Mouse (Mus musculus) forebrain, embryonic 10.5 days (tissue): ENCODE data around the gene Slc22a15. TPM values are rescaled to one million over a fixed set of nuclear protein-coding genes. Genes with fewer than 3 reads are reported as not detected.
A peak's percentile ranks its signal among the peaks of the same experiment; 100 is the strongest.

ENCODE experiments used
- DNase-seq: peaks from one replicate; pipeline ENCODE4 v3.0.0-alpha.2; 2017; ENCODE audit warnings: low spot score; ENCODE audit errors: extremely low spot score
- H3K27ac ChIP-seq: fragments of 300-500 bp; sonication (generic); 2 replicates; pipeline ENCODE4 v1.5.1; 2016; ENCODE audit warnings: mild to moderate bottlenecking
- H3K27me3 ChIP-seq: fragments of 300-500 bp; sonication (generic); 2 replicates; pipeline ENCODE4 v1.6.1; 2016; ENCODE audit warnings: mild to moderate bottlenecking; ENCODE audit not compliant: poor library complexity, severe bottlenecking
- H3K36me3 ChIP-seq: fragments of 300-500 bp; sonication (generic); replicated peaks from 2 replicates; pipeline ENCODE4 v1.6.1; 2016; ENCODE audit warnings: mild to moderate bottlenecking, moderate library complexity
- H3K4me1 ChIP-seq: fragments of 300-500 bp; sonication (generic); 2 replicates; pipeline ENCODE4 v1.6.1; 2016
- H3K4me3 ChIP-seq: fragments of 300-500 bp; sonication (generic); 2 replicates; pipeline ENCODE4 v1.5.1; 2016; ENCODE audit warnings: mild to moderate bottlenecking, moderate library complexity
- H3K9me3 ChIP-seq: fragments of 300-500 bp; sonication (generic); 2 replicates; pipeline ENCODE4 v1.6.1; 2016; ENCODE audit warnings: mild to moderate bottlenecking, moderate library complexity
- WGBS: fragments of 180-500 bp; shearing (Covaris S2); methylation state at CpG from one replicate; pipeline ENCODE4 v1.1.7; 2016; 5-methylcytosine and 5-hydroxymethylcytosine counted together
- polyA plus RNA-seq: library from polyadenylated mRNA; unstranded; fragments of >200 nt; fragmentation: Nextera tagmentation; extraction: Ambion mirVana; gene quantifications from 2 replicates; pipeline ENCODE4 v1.2.1, GENCODE M21; 2016

Gene Slc22a15
- polyA plus RNA-seq, 1 experiment from 2014 or later, result 3.7 TPM

- no peaks in the 10 kb centered on the region for H3K36me3 ChIP-seq
- no peaks in the 10 kb centered on the region for H3K9me3 ChIP-seq
- WGBS, result 86% methylated on average over 3 of the region's 3 CpGs
Observed at GRCm38 (mm10) chr3:101939865-101940264, 15.6 kb upstream of the Slc22a15 start.

GRCm38 (mm10) chr3:101939152-101939551, 14.9 kb upstream of the Slc22a15 start:
- H3K27ac ChIP-seq, result no peak overlapping the region
- no peak for DNase-seq
- no peaks in the 10 kb centered on the region for H3K9me3 ChIP-seq
- H3K4me1 ChIP-seq, result peaks cover 6% of the 10 kb centered on the region; the same call in 1 of the 2 replicates
- no peaks in the 10 kb centered on the region for H3K36me3 ChIP-seq
- H3K4me3 ChIP-seq, result no peak overlapping the region
- H3K27me3 ChIP-seq, result no peaks in the 10 kb centered on the region
- 79% methylated on average over 7 of the region's 7 CpGs for WGBS

More at GRCm38 (mm10) chr3:101939865-101940264, 15.6 kb upstream of the Slc22a15 start:
- Histone ChIP-seq H3K27me3 (no peaks in the 10 kb centered on the region), H3K4me3 (no peak overlapping the region), H3K27ac (no peak overlapping the region), H3K4me1 (peaks cover 7% of the 10 kb centered on the region; the same call in 1 of the 2 replicates)
- no peak for DNase-seq

DNA sequence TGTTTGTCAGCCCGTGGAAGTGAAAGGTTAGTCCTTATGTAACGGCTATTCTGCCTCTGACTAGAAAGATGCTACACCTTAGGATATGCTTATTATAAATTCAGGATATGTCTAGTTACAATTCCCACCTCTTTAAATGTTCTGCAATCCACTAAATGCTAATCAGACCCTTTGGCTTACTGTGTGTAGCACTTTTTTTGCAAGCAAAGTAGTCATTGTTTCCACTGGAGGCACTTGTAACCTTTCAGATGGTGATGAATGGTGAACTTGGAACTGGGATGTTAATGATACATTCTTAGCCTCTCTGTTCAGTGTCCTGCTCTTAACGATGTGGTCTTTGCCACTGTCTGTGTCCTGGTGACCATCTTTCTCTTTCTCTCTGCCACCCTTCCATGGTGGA, 12.1 kb upstream of the Slc22a15 start:
- 75% methylated on average over 3 of the region's 3 CpGs for WGBS
- Histone ChIP-seq H3K27me3 (no peaks in the 10 kb centered on the region), H3K36me3 (no peaks in the 10 kb centered on the region), H3K27ac (no peak overlapping the region), H3K4me1 (peaks cover 9% of the 10 kb centered on the region; the same call in 1 of the 2 replicates), H3K4me3 (no peak overlapping the region), H3K9me3 (no peaks in the 10 kb centered on the region)
- DNase-seq, result no peak

- no peak for DNase-seq
- Histone ChIP-seq H3K9me3 (no peaks in the 10 kb centered on the region), H3K27me3 (no peaks in the 10 kb centered on the region), H3K4me1 (peaks cover 30% of the 10 kb centered on the region), H3K27ac (no peak overlapping the region), H3K36me3 (no peaks in the 10 kb centered on the region), H3K4me3 (no peak overlapping the region)
- 92% methylated on average over 2 of the region's 2 CpGs for WGBS
Observed at GRCm38 (mm10) chr3:101933820-101934219, 9.6 kb upstream of the Slc22a15 start.

GRCm38 (mm10) chr3:101929105-101929876, 5.0 kb upstream of the Slc22a15 start:
- Histone ChIP-seq H3K36me3 (no peaks in the 10 kb centered on the region), H3K27me3 (peaks cover 11% of the 10 kb centered on the region), H3K4me3 (no peak overlapping the region), H3K9me3 (no peaks in the 10 kb centered on the region), H3K27ac (no peak overlapping the region), H3K4me1 (peaks cover 39% of the 10 kb centered on the region)
- no peak for DNase-seq
- 45% methylated on average over 4 of the region's 4 CpGs for WGBS

GRCm38 (mm10) chr3:101926636-101927035, 2.4 kb upstream of the Slc22a15 start:
- no peak for DNase-seq
- H3K9me3 ChIP-seq, result no peaks in the 10 kb centered on the region
- H3K27ac ChIP-seq, result no peak overlapping the region
- no peaks in the 10 kb centered on the region for H3K36me3 ChIP-seq
- H3K27me3 ChIP-seq, result peaks cover 33% of the 10 kb centered on the region
- peaks cover 48% of the 10 kb centered on the region for H3K4me1 ChIP-seq
- no peak overlapping the region for H3K4me3 ChIP-seq

GRCm38 (mm10) chr3:101925663-101926062, 1.4 kb upstream of the Slc22a15 start:
- H3K27me3 ChIP-seq, result peaks cover 33% of the 10 kb centered on the region
- no peak overlapping the region for H3K4me3 ChIP-seq
- H3K27ac ChIP-seq, result peak overlapping the region; percentile 48
- H3K36me3 ChIP-seq, result no peaks in the 10 kb centered on the region
- H3K4me1 ChIP-seq, result peaks cover 42% of the 10 kb centered on the region
- WGBS, result 81% methylated on average over 1 of the region's 1 CpGs
- H3K9me3 ChIP-seq, result no peaks in the 10 kb centered on the region
- no peak for DNase-seq

DNA sequence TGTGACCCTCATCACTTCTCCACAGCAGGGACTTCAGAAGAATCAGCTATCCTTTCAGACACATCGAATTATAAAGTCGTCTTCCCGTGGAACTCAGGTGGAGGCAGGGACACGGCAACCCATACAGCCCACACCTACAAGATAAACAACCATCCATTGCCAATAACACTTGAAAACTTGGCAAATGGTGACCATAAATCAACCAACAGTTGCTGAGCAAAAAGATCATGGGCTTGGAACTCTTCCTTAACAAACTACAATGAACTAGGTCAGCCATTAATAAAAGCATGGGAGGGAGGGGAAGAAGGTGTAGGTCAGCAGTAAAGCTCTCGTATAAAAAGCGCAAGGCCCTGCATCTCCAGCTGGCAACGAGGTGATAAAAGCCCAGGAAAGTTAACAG, 1.9 kb downstream of the Slc22a15 start:
- Histone ChIP-seq H3K4me3 (no peak overlapping the region), H3K27ac (no peak overlapping the region), H3K9me3 (no peaks in the 10 kb centered on the region), H3K4me1 (peaks cover 30% of the 10 kb centered on the region), H3K27me3 (peaks cover 33% of the 10 kb centered on the region), H3K36me3 (no peaks in the 10 kb centered on the region)
- no peak for DNase-seq
- WGBS, result 89% methylated on average over 7 of the region's 7 CpGs

GRCm38 (mm10) chr3:101918526-101918925, 5.7 kb downstream of the Slc22a15 start:
- Histone ChIP-seq H3K4me1 (peaks cover 7% of the 10 kb centered on the region), H3K4me3 (no peak overlapping the region), H3K9me3 (no peaks in the 10 kb centered on the region), H3K27me3 (peaks cover 16% of the 10 kb centered on the region), H3K36me3 (peaks cover 4% of the 10 kb centered on the region; the same call in 1 of the 2 replicates), H3K27ac (no peak overlapping the region)
- no peak for DNase-seq
- WGBS, result 97% methylated on average over 3 of the region's 3 CpGs

DNA sequence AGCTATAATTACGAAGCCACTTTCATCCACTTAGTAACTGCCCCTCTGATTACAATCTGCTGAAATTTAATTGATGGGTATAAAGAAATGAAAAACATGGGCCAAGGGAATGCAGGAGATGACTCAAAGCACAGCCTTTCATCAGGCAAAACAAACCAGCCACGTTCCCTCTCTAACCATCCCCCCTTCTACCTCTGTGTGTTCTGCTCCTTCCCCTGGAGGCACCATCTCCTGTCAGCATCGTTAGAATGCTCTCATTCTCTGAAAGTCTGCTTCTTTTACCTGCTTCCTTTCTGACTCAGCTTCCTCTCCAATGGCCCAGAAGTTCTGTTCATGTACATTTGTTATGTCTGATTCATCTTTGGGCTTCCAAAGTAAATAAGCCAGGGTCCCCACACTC, 6.6 kb downstream of the Slc22a15 start:
- 46% methylated on average over 3 of the region's 3 CpGs for WGBS
- no peak for DNase-seq
- no peak overlapping the region for H3K27ac ChIP-seq
- peaks cover 7% of the 10 kb centered on the region for H3K27me3 ChIP-seq
- no peaks in the 10 kb centered on the region for H3K9me3 ChIP-seq
- no peak overlapping the region for H3K4me3 ChIP-seq
- peaks cover 3% of the 10 kb centered on the region; the same call in 1 of the 2 replicates for H3K4me1 ChIP-seq
- H3K36me3 ChIP-seq, result peaks cover 4% of the 10 kb centered on the region; the same call in 1 of the 2 replicates

- no peaks in the 10 kb centered on the region for H3K9me3 ChIP-seq
- H3K4me1 ChIP-seq, result peaks cover 3% of the 10 kb centered on the region; the same call in 1 of the 2 replicates
- no peak overlapping the region for H3K27ac ChIP-seq
- no peak for DNase-seq
- no peak overlapping the region for H3K4me3 ChIP-seq
- WGBS, result 93% methylated on average over 5 of the region's 5 CpGs
- no peaks in the 10 kb centered on the region for H3K27me3 ChIP-seq
- H3K36me3 ChIP-seq, result peaks cover 4% of the 10 kb centered on the region; the same call in 1 of the 2 replicates
Observed at GRCm38 (mm10) chr3:101916525-101916924, 7.7 kb downstream of the Slc22a15 start.

DNA sequence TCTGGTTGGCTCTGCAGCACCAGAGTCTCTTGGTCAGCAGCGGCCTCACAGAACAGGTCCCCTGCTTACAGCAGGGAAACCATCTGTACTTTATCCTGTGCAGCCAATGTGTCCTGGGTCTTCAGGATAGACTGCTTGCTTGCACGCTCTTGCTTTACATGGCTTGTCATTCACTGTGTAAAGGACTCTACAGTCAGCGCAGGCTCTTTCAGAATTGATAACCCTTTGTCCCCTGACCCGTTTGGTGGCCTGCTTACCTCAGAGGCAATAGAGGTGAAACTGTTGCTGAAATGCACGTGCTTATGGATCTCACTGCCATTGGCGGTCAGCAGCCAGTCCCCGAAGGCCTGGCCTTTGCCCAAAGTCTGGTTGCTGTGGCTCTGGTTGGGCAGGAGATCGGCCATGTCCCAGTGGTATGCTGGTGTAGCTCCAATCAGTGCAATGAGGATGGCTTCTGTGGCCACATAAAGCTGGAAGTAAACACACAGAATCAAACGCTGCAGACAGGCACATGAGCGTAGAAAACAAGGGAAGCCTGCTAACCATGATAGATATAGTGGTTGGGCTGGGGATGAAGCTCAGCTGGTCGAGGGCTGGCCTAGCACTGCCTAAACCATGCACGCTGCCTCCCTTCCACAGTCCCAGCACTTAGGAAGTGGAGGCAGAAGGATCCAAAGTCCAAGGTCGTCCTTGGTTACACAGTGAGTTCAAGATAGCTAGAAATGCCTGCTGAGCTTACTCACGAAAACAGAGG, 9.0 kb downstream of the Slc22a15 start:
- no peaks in the 10 kb centered on the region for H3K27me3 ChIP-seq
- H3K36me3 ChIP-seq, result peaks cover 4% of the 10 kb centered on the region; the same call in 1 of the 2 replicates
- H3K4me1 ChIP-seq, result peaks cover 3% of the 10 kb centered on the region; the same call in 1 of the 2 replicates
- no peaks in the 10 kb centered on the region for H3K9me3 ChIP-seq
- 88% methylated on average over 14 of the region's 14 CpGs for WGBS
- H3K27ac ChIP-seq, result no peak overlapping the region
- DNase-seq, result no peak
- H3K4me3 ChIP-seq, result no peak overlapping the region

DNA sequence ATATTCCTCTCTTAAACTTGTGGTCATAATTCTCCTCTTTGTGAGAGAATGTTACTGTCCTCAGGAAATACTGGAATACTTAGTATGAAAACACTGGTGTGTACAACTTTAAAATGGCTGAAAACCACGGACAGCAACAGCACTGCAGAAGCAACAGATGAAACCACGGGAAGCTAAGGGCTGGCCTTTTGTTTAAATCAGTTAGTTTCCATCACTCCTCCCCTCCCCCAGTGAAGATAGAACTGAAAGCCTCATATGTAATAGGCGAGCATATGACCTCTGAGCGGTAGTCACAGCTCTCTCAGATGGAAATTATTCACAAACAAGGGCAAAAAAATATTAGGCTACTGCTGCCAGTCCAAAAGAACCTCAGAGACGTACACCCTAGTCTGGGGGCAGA, 10.0 kb downstream of the Slc22a15 start:
- Histone ChIP-seq H3K27me3 (no peaks in the 10 kb centered on the region), H3K27ac (no peak overlapping the region), H3K4me3 (no peak overlapping the region), H3K4me1 (peaks cover 3% of the 10 kb centered on the region; the same call in 1 of the 2 replicates), H3K36me3 (peaks cover 4% of the 10 kb centered on the region; the same call in 1 of the 2 replicates), H3K9me3 (no peaks in the 10 kb centered on the region)
- 89% methylated on average over 5 of the region's 5 CpGs for WGBS
- DNase-seq, result no peak
